Mouse (Mus musculus): ENCODE data around the gene Ace.

The Ace gene

DNA sequence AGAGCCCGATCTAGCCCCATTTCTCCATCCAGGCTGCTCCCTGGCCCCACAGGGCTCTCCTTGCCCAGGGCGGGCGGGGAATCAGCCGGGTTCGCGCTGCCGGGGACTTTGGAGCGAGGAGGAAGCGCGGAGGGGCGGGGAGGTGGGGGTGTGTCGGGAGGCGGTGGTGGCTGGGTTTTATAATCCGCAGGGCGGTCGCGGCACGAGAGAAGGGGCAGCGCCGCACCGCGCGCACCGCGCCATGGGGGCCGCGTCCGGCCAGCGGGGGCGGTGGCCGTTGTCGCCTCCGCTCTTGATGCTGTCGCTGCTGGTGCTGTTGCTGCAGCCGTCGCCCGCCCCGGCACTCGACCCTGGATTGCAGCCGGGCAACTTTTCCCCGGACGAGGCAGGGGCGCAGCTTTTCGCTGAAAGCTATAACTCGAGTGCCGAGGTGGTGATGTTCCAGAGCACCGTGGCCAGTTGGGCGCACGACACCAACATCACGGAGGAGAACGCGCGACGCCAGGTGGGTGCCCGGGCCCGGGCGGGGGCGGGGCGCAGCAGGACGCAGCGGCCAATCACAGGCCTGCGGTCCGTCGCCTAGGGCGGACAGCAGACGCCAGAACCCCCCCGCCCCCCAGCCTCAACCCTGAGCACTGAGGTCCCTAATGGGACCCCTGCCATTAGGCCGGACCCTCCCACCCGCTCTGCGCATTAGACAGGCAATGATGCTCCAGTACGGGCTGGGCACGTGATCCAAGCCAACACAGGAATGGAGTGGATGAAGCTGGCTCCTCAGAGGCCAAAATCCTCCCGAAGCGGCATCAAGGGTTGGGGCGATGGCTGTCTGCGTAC, at the start of gene Ace:
TSS of gene Ace (plus strand) at position 205 of the 834 bp plus-strand sequence.
- DNase-seq (ENCODE audit: low spot score) = no peak

DNA sequence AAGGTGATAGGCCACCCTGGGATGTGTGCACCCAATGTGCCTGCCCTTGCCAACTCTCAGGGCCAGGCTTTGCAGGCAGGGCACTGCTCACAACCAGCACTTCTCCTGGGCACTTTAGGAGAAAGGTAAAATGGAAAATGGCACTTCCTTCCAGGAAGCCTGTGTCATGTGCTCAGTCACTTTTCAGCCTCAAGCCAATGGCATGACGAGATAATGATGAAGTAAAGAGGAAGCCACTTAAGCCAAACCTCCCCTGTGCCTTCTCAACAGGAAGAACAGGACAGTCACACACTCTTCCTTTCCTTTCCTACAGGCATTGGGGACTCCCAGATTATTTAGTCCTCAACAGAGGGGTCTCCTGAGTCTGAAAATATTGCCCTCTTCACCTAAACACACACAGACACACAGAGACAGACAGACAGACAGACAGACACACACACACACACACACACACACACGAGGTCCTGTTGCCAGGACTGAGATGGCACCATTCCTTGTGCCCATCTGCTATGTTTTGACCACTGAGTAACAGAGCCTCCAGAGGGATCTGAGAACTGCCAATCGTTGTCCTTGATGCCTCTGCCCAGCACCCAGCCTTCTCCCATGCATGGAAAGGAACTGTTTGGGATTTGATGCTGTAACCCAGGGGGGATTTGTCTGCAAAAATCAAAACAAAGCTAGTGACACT, 47.5 kb upstream of the Ace start:
- DNase-seq (ENCODE audit: low spot score) = no peak

DNA sequence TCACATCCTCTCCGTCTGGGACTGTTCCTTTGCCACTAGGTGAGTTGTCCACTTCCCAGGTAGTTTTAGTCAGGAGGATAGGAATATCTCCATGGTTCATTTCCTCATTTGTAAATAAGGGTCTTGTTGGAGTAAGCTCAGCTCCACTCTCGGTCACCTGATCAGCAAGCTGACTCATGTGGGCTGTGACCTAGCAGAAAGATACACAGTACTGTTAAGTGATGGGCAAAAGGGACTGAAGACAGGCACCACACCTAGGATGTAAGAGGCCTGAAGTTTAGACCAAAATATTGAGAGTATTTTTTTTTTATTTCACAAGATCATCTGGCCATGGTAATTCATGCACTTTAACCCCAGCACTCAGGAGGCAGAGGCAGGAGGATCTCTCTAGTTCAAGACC, 46.9 kb upstream of the Ace start:
- DNase-seq (ENCODE audit: low spot score) = no peak

DNA sequence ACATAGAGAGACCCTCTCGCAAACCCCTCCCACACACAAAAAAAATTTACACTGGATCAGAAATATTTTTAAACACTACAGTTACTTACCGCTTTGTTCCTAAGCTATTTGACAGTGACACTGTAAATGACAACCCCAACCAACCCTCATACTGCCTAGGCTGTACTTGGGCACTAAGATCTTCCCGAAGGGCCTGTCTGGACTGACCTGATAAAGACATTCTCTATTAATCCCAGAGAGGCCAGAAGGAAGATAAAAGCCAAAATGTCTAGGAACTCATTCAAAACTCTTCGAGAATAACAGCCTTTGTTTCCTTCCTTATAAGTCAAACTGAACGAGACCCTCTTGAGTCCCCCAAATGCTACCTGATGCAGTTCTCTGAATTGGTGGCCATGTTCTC, 46.5 kb upstream of the Ace start:
- DNase-seq (ENCODE audit: low spot score) = no peak

DNA sequence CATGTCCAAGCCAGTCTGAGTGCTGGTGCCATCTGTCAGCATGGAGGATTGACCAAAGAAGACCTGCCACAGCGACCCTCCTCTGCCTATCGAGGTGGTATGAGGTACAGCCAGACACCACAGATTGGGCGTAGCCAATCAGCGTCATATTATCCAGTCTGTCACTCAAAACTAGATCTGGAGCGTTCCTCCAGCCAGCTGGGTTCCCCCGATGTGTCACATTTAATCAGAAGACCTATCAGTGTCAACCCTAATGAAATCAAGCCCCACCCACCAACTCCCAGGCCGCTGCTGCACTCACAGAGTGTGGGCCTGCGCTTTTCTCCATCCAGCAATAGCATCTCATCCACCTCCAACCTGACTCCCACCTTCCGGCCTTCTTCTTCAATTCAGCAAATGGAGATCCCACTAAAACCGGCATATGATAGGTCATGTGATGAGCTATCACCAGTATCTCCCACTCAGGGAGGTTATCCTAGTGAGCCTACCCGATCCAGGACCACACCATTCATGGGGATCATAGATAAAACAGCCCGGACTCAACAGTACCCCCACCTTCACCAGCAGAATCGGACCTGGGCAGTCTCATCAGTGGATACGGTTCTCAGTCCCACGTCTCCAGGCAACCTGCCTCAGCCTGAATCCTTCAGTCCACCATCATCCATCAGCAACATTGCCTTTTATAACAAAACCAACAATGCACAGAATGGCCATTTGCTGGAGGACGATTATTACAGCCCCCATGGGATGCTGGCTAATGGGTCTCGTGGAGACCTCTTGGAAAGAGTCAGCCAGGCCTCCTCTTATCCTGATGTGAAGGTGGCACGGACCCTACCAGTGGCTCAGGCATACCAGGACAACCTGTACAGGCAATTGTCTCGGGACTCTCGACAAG, 44.7 kb upstream of the Ace start:
- DNase-seq (ENCODE audit: low spot score) = no peak

DNA sequence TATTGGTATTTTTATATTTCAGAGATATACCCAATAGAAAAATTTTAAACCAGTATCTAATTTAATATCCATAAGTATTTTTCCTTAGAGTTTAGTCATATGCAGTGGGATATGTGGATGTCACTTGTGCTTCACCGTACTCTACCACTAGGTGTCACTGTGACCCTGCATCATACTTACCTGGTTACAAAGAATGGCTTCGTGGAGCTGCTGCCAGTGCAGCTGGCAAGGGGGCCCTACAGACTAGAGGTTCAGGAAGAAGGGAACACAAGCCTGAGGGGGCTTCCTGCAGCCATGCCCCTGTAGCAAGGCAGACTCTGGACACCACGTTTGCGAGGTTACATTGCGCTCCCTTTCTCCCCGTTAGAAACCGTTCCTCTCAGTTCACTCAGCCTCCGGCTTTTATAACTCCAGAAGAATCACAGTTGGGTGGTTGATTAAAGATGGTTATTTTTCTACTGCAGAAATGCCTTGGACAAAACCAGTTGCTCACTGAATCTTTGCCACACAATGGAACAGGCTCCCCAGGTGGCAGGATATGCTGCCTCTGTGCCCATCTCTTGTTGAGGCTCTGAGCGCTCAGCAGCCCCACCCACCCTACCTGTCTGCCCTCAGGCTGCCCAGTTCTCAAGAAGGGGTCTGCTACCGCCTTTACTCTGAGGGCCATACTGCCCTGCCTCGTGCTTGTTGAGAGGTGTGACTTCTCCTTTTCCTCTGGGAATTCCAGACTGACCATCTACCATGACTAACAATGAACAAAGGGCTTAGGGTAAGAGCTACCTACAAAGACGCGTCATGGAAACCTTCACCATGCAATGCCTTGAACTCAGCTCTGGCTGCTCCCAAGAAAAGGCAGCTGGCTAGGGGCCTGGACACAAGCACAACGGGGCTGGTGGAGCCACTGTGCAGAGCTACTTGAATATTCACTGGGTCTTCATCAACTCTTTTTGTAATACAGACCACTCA, 40.4 kb upstream of the Ace start:
- DNase-seq (ENCODE audit: low spot score) = peak; percentile 56

DNA sequence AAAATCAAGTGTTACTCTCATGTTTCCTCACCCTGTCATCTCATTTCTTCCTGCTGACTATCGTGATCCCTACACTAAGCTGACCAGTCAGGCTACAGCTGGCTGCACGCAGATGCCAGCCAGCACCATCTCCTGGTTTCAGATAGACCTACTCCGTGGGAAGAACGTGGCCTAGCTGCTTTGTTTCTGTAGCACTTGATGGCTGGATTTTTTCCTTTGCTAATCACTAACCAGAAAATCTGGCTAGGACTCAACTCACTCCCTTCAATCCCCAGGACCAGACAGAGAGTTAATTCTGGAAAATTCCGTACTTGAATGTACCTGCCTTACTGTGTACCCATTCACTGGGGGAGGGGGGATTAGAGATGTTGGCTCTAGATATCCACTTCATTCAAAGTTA, 39.6 kb upstream of the Ace start:
- DNase-seq (ENCODE audit: low spot score) = no peak

DNA sequence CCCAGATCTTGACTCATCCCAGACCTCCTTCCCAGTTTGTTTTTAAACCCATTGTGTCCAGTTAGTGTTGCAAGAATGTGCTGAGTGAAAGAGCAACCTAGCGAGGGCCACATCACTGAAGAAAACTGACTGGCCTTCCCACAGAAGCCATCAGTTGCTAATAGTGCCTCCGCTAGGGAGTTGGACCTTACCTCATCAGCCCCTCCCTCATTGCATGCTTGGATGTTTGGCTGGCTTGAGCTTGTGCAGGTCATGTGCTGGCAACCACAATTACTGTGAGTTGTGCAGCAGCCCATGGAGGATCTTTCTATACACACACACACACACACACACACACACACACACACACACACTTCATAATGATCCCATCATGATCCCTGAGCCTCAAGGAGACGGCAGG, 36.4 kb upstream of the Ace start:
- DNase-seq (ENCODE audit: low spot score) = no peak

DNA sequence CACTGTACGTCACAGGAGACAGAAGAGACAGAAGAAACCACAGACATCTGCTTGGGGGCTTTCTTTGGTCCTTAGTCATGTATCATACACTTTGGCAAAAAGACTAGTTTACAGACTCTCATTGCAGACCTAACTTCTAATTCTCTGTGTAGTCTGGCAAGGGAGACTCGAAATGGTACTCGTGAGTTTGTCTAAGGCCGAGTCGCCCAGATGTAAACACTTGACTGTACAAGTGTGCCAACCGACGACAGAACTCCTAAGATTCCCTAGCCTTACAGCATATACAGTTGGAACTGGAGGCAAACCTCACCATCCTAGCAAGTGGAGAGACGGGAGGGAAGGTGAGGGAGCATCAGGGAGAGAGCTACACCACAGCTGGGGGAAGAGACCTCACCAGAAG, 34.0 kb upstream of the Ace start:
- no peak for DNase-seq (ENCODE audit: low spot score)

DNA sequence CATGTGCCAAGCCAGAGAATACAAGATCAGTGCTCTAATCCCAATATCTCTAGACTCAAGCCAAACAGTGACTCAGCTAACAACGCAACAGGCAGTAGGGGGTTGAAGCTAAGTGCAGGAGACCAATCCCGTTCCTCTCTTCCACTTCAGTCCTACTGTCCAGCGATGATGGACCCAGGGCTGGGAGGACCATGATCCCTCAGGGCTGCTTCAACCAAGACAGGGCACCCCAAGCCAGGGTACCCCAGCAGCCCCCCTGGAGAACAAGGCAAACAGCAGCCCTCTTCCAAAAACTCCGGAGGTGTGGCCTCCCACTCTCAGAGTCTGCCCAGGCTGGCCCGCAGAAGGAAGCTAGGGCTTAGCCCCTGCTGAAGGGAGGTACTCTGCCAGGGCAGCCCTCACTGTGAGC, 33.4 kb upstream of the Ace start:
- no peak for DNase-seq (ENCODE audit: low spot score)

DNA sequence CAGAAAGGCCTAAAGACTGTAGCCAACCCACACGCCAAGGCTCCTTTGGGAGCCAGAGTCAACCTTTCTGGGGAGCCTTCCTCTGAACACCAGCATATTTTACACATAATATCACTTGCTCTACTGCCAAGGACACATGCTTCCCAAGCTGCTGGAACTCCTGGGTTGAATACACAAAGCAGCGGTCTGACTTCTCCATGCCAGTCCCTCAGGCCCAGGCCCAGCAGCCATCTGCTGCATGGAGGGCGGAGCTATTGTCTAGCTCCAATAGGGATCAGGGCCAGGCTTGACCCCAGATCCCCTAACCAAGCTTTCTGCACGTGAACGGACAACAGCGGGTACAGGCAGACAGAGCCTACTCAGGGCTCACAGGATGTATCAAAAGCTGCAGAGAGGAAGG, 32.9 kb upstream of the Ace start:
- DNase-seq (ENCODE audit: low spot score) = no peak

DNA sequence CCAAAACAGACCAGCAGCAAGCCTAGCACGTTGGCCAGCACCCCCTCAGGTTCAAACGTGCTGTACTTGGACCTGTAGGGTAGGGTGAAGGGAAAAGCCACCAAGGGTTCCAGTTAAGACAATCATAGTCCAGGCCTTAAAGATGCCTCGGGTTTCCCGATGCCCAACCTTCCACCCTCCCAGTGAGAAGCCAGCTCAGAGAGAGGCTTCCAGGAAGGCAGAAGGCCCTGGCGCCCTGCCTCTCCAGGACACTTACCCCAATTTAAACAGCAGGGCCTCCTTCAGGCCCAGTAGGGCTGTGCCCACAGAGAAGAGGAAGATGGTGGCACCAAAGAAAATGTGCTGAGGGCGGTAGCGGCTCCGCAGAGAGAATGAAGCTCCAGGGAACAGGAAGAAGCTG, 32.2 kb upstream of the Ace start:
- no peak for DNase-seq (ENCODE audit: low spot score)

DNA sequence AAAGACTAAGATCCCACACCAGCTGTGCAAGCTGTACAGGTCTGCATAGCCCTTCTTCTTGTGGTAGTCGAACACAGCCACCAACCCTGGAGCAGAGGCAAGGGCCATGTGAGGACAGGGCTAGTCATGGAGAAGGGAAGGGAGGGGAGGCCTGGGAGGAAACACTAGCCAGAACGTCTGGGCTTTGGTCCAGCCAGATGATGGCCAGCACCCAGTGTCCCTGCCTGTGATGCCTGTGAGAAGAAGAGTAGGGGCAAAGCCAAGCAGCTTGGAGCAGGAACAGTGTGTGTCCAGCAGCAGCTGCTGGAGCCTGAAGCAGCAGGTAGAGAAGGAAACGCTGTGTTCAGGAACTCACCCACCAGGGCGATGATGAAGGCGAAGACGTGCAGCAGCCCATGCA, 31.5 kb upstream of the Ace start:
- DNase-seq (ENCODE audit: low spot score) = no peak

DNA sequence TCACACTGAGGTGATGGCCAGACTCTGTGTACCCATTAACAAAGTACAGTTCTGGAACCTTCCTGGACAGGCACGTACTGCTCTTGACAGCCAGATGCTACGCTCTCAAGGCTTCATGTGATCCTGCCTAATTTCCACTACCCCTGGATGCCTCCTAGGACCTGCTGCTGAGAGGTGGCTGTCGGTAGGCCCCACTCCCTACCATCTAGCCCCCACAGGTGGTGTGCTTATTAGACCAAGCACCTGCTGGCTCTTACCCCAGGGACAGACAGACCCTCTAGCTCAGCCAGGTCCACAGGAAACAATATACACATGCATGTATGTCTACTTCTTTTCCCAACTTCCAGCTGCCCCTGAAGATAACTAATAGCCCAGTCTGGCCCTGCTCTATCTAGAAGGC, 30.8 kb upstream of the Ace start:
- DNase-seq (ENCODE audit: low spot score) = no peak

DNA sequence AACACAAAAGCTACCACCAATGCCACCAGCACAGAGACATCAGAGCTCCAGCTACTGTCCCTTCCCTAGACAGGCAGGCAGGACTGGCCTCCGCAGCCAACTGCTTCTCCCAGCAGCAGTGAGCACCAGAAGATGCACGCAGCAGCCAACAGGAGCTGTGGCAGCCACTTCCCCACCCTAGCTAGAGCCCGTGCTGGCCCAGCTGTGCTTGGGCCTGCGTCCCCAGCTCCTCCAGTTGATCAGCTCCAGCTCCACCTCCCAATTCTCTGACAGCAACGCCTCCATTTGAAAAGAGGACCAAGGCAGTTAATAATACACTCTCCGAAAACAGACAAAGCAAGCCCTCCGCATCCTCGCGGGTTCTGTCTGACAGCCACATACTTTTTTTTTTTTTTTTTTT, 29.0 kb upstream of the Ace start:
- DNase-seq (ENCODE audit: low spot score) = no peak

DNA sequence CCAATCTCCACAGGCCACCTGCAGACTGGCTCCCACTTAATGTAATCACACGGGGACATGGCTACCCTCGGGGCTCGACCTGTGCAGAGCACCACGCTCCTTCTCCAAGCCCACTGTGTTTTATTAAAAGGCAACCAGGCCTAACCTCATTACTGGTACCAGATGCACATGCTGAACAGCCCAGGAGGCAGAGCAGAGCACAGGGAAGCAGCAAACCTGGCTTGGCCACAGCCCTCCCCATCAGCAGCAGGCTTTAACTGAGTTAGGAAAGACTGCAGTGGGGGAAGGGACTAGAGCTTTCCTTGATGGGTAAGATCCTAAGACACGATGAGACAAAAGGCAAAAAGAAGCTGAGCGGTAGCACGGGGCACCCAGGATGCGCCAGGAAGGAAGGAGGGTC, 25.8 kb upstream of the Ace start:
- no peak for DNase-seq (ENCODE audit: low spot score)

DNA sequence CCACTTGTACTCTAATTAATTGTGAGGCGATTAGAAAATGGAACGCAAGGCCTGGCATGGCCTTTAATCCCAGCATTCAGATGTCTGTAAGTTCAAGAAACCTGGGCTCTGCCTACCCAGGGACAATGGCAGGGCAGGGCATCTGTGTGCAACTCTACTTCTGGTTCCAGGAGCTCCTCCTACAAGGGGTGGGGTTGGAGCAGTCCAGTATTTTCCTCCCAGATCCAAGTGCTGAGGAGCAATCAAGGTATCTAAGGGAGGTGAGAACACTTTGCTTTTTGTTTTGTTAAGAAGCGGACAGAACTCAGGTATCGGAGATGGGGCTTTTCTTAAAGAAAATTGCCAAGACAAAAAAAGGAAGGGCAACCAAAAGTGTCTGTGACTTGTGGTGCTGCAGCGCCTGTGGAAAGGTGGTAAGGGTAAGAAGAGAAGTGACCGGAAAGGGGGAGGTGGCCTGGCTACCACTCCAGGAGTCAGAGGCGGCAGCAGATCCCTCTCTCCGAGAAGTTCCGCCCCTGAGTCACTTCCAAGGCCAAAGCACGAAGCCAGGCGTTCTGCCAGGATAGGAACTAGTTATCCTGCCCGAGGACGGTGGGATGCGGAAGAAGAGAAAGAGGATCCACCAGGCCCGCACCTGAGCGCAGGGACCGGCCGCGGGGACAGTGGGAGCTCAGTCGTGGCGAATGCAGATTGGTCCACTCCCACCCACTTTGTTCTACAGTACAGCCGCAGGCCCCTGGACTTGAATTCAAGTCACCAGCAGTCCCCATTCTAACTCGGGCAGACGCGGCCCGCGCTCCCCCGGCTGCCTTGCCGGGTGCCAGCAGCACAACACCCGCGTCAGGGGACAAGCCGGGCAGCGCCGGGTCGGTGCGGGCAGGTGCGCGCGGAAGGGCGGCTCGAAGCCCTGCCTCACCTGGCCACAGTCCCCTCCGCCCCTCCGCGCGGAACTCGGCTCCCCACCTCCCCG, 24.3 kb upstream of the Ace start:
- no peak for DNase-seq (ENCODE audit: low spot score)

DNA sequence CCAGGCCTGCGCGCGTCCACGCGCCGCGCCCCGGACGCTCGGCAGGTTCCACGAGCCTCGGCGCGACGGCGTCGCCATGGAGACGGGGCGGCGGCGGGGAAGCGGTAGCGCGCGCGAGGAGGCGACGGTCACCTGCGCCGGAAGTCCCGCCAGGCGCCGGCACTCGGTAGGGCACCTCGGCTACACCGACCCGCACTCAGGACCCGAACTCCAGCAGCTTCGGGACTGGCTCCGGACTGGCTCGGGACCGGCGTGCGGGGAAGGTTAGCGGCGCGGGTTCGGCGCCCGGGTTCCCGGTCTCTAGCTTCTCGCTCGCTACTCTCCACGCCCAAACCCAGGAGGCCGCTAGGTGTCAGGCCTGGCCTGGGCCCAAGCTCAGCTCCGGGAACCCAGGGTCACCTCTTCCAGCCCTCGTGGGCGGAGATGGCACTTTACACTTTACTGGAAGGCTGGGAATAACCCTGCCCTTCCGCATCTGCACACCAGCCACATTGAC, 23.6 kb upstream of the Ace start:
- DNase-seq (ENCODE audit: low spot score) = peak; percentile 67

DNA sequence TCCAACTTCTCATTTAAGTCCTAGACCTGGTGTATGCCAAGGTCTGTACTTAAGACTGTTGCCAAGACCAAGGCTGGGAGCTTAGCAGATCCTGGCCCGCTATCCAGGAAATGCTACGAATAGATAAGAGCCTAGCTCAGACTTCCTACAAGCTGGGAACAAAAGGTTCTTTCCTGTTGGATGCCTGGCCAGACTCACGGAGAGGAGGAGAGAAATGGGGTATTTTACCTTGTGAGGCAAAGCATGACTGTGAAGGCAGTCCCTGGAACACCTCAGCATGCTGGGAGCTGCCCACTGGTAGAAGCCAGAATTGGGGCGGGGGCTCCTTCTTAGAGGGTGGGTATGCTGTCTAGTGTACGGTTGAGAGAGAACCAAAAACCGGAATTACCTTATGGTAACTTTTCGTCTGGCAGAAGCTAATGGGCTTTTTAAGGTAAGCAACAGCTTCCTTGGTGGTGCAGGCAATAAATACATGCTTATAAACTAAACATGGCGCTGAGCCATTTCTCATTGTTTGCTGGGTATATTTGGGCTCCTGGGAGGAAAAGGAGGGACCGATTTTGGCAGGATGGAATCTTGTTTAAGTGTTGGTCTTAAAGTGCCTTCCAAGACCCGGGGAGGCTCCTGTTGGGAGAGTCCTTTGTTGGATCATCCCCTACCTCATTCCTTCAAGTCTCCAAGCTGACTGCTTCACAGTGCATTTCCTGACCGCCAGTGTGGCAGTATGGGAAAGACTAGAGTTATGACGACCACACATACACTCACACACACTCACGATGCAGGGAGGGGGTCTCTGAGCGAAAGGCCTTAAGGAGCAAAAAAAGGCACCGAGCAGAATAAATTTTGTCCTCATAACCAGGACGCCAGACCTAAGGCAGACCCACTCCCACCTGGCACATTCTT, 22.7 kb upstream of the Ace start:
- DNase-seq (ENCODE audit: low spot score) = no peak
